ENCODE assay signal across 9 mouse cellular contexts in the genomic region with DNA sequence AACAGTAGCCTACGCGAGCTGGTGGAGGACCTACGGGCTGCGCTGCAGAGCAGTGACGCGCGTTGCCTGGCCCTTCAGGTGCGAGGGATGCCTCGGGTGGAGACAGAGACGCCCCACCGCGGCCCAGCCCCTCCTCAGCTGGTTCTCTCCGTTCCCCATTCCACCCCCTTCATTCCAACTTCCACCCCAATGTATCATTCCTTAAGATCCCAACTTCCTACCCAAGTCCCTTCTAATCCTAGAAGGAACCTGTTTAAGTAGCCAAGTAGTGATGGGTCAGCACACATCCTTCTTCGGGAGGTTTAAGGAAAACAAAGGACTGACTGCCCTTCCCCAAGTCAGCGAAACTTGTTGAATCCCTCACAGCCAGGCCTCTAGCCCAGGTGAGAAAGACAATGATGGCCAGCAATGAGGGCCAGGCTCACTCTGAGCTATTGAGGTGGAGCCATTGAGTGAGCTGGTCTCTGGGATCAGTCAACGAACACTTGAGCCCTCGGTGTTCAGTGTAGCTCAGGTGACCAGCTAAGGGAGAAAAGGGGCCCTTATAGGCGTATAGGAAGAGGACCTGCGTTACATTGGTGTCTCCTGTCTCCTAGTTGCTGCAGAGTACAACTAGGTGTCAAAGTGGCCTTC. TPM values are rescaled to one million over a fixed set of nuclear protein-coding genes. Genes with fewer than 3 reads are reported as not detected.
A peak's percentile ranks its signal among the peaks of the same experiment; 100 is the strongest.
DNase-seq lines count a peak whose midpoint lies in the region; ATAC-seq and TF ChIP-seq lines count a peak whose summit lies in the region.
"Had no signal": no experiment of that assay in that cellular context is flagged by ENCODE, and none has a peak within 500 bp of the region (broad histone marks: within the 10 kb centered on the region; RNA-seq: fewer than 3 reads in every experiment).

No protein-coding gene starts in this region.

- WGBS in liver, embryonic 16.5 days (ENCODE audit: insufficient replicate concordance), result 6% methylated on average over 19 of the region's 19 CpGs

- H3K27me3 ChIP-seq in E14TG2a.4 (ENCODE audit: insufficient read depth, low read length), result peaks cover 92% of the 10 kb centered on the region
- peaks cover 61% of the 10 kb centered on the region for H3K27me3 ChIP-seq in liver, embryonic 16.5 days (ENCODE audit: control insufficient read depth, insufficient read depth, low read depth, low read length)

- no peaks in the 10 kb centered on the region for H3K36me3 ChIP-seq in E14TG2a.4 (ENCODE audit: insufficient read depth, low read length)
- H3K36me3 ChIP-seq in liver, embryonic 16.5 days (ENCODE audit: control insufficient read depth, insufficient read depth), result no peaks in the 10 kb centered on the region

- no peak for TF ChIP-seq CTCF in gastrocnemius, adult 2 months (IDR thresholded peaks at IDR 0.05)
- no peak for TF ChIP-seq CTCF in E14TG2a.4 (conservative IDR thresholded peaks at IDR 0.05; ENCODE audit: low read length)

- DNase-seq in gastrocnemius, adult 2 months, result no peak
- no peak for DNase-seq in gastrocnemius, postnatal 10 days
- DNase-seq in left cerebral cortex, adult 18-20 months (ENCODE audit: low spot score in 2 of 2), result no peak
- DNase-seq in adrenal gland, adult 8-10 months, result no peak
- DNase-seq: cerebellum, adult 18-20 months had no signal

- no peak overlapping the region for H3K9ac ChIP-seq in liver, embryonic 16.5 days (ENCODE audit: low read depth, low read length)

- peak overlapping the region; percentile 43 for H3K4me2 ChIP-seq in liver, embryonic 16.5 days (ENCODE audit: low read depth, low read length)

- peak overlapping the region; percentile 78 for H3K27ac ChIP-seq in gastrocnemius, adult 2 months
- no peak overlapping the region for H3K27ac ChIP-seq in liver, embryonic 16.5 days (ENCODE audit: low read length)

- H3K4me3 ChIP-seq in gastrocnemius, adult 2 months, result peak overlapping the region; percentile 72
- peak overlapping the region; percentile 82 for H3K4me3 ChIP-seq in E14TG2a.4 (replicated peaks; ENCODE audit: low read length)
- peak overlapping the region; percentile 52 for H3K4me3 ChIP-seq in liver, embryonic 16.5 days (ENCODE audit: low read depth, low read length)

- no peaks in the 10 kb centered on the region; the same call in 1 of the 2 replicates for H3K9me3 ChIP-seq in E14TG2a.4 (ENCODE audit: low read length)
- no peaks in the 10 kb centered on the region for H3K9me3 ChIP-seq in liver, embryonic 16.5 days (replicated peaks; ENCODE audit: control insufficient read depth, low read length)

- ATAC-seq in granulocyte monocyte progenitor cell, adult 5-6 weeks (replicated peaks; ENCODE audit: poor library complexity, severe bottlenecking), result 0 out of 2 replicates have a peak, but pooled peaks have one; percentile 20
- ATAC-seq in liver, embryonic 16.5 days (ENCODE audit: low read depth), result no peak
- ATAC-seq in CD4-positive, CD25-positive, alpha-beta regulatory T cell, adult 4 months, result no peak

- intact Hi-C loops in gastrocnemius, adult 2 months (cut with DNase I), result no loop called here

- peaks cover 25% of the 10 kb centered on the region for H3K4me1 ChIP-seq in E14TG2a.4 (replicated peaks; ENCODE audit: low read depth, low read length)
- H3K4me1 ChIP-seq in liver, embryonic 16.5 days (ENCODE audit: control insufficient read depth, low read depth, low read length), result peaks cover 13% of the 10 kb centered on the region

RNA-seq across cellular contexts. Expression of a gene that starts 0.9 kb away (rescaled TPM):
- total RNA-seq in gastrocnemius, adult 2 months (2021), result under 1 TPM; 0.70 to 0.82 TPM
- 1 to 10 TPM; 1.9 to 2.7 TPM for total RNA-seq in gastrocnemius, postnatal 10 days (2021)
- total RNA-seq in granulocyte monocyte progenitor cell, adult 5-6 weeks (2014; fragmentation: Nextera tagmentation), result 0.11 and 1.3 TPM in 2 replicates
- total RNA-seq in granulocyte monocyte progenitor cell, adult 5-6 weeks (2017), result 1.5 and 4.8 TPM in 2 replicates
- polyA plus RNA-seq in liver, embryonic 16.5 days (2015; fragmentation: Nextera tagmentation; extraction: Ambion mirVana), result 0.18 and 0.23 TPM in 2 replicates
- under 1 TPM in 1 of 2 experiments, not detected in 1; 0.58 TPM for polyA plus RNA-seq in CD4-positive, CD25-positive, alpha-beta regulatory T cell, adult 4 months (2017; shearing (Covaris generic))
- total RNA-seq in left cerebral cortex, adult 18-20 months (2021), result 1 to 10 TPM; 4.9 to 5.6 TPM
- total RNA-seq in adrenal gland, adult 8-10 months (2022), result under 1 TPM; 0.54 to 0.78 (median 0.65) TPM

RNA-seq across cellular contexts. Expression of a gene that starts 46.3 kb away (rescaled TPM):
- total RNA-seq in gastrocnemius, adult 2 months (2021), result not detected
- total RNA-seq in gastrocnemius, postnatal 10 days (2021), result not detected
- total RNA-seq in granulocyte monocyte progenitor cell, adult 5-6 weeks (2014; fragmentation: Nextera tagmentation), result 0.88 TPM in 1 of 2 replicates, not detected in the other
- 0.30 TPM in 1 of 2 replicates, not detected in the other for total RNA-seq in granulocyte monocyte progenitor cell, adult 5-6 weeks (2017)
- 24.8 and 26.2 TPM in 2 replicates for polyA plus RNA-seq in liver, embryonic 16.5 days (2015; fragmentation: Nextera tagmentation; extraction: Ambion mirVana)
- polyA plus RNA-seq in CD4-positive, CD25-positive, alpha-beta regulatory T cell, adult 4 months (2017; shearing (Covaris generic)), result not detected
- total RNA-seq in left cerebral cortex, adult 18-20 months (2021), result under 1 TPM; 0.80 to 0.86 TPM
- under 1 TPM in 1 of 4 experiments, not detected in 3; 0.35 TPM for total RNA-seq in adrenal gland, adult 8-10 months (2022)

RNA-seq across cellular contexts. Expression of a gene that starts 59.6 kb away (rescaled TPM):
- 1 to 10 TPM; 2.0 to 2.7 TPM for total RNA-seq in gastrocnemius, adult 2 months (2021)
- total RNA-seq in gastrocnemius, postnatal 10 days (2021), result 1 to 10 TPM; 3.2 to 3.9 TPM
- total RNA-seq in granulocyte monocyte progenitor cell, adult 5-6 weeks (2014; fragmentation: Nextera tagmentation), result 6.6 and 10.6 TPM in 2 replicates
- total RNA-seq in granulocyte monocyte progenitor cell, adult 5-6 weeks (2017), result 22.8 and 25.9 TPM in 2 replicates
- polyA plus RNA-seq in liver, embryonic 16.5 days (2015; fragmentation: Nextera tagmentation; extraction: Ambion mirVana), result 13.9 and 15.4 TPM in 2 replicates
- 1 to 10 TPM; 2.9 to 5.6 TPM for polyA plus RNA-seq in CD4-positive, CD25-positive, alpha-beta regulatory T cell, adult 4 months (2017; shearing (Covaris generic))
- total RNA-seq in left cerebral cortex, adult 18-20 months (2021), result 1 to 10 TPM; 9.2 to 9.8 TPM
- total RNA-seq in adrenal gland, adult 8-10 months (2022), result 1 to 10 TPM; 7.4 to 9.6 (median 8.4) TPM
